Mouse (Mus musculus) frontal cortex, postnatal 25 days (tissue): ENCODE data around the gene Hist1h3g.
A peak's percentile ranks its signal among the peaks of the same experiment; 100 is the strongest.
"Not testable (repeated sequence)": the region's sequence is repeated elsewhere in the genome, so short reads cannot be mapped to it uniquely, and the experiment has no call there.

Experiments used
- DNase-seq, 2 experiments: peaks; one replicate each; pipeline ENCODE4 v3.0.0; 2022; ENCODE audit warnings: low spot score in 2 of 2

The Hist1h3g gene

DNA sequence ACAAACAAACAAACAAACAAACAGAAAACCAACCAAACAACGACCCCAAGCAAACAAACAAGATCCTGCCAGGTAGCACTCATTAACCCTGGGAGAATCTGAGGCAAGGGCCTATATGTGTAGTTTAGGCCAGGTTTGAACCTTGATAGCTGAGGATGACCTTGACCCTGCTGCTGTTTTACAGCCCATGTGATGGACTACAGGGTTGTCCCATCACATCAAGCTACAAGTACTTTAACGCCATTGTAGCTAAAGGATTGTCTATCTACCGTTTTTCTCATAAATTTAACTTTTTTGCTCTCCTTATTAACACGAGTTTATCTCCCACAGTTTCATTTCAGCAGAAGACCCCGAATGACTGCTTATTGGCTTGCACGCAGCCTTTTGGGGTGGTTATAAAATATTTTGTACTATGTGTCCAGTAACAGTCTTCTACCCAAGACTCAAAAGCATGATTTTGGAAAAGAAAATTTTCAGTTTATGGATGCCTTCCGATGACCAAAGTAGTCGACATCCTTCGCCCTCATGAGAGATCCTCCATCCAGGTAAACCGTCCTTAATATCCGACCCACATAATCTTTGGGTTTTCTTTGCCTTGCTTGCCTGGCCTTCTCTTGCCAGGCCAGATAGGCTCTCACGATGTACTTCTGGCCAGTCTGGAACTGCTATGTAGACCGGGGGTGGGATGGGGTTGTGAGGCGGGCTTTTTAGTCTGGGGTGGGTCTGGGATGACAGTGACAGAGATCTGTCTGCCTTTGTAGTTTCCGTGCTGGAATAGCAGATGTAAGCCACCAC, 19.2 kb upstream of the Hist1h3g start:
- no peak for DNase-seq

DNA sequence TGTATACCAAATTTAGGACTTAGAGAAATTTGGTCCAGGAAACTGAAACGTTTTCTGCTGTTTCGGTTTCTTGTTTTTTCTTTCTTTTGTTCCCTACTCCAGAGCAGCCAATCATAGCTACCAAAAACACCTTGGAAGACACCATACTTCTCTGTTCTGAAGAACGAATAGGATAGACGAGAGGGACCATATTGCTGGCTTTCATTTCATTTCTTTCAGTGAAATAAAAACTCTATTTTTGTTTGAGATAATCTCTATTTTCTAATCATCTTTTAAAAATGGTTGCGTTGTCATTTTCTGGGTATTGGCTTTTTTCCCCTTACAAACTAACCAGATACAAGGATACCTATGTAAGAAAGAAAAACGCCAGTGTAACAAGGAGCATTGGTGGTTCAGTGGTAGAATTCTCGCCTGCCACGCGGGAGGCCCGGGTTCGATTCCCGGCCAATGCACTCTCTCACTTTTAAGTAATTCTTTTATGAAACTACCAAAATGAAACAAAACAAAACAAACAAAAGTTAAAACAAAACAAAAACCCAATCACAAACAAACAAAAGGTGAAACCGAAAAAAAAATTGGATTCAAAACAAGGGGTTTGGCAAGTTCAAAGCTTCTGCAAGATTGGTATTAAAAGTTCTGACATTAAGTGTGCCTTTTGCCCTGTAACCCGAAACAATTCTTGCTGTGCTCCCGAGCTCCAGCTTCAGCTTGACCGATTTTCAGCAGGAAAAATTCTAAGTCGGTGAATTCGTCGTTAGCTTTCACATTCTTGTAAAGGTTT, 18.2 kb upstream of the Hist1h3g start:
- DNase-seq: peak; percentile 68 to 71

DNA sequence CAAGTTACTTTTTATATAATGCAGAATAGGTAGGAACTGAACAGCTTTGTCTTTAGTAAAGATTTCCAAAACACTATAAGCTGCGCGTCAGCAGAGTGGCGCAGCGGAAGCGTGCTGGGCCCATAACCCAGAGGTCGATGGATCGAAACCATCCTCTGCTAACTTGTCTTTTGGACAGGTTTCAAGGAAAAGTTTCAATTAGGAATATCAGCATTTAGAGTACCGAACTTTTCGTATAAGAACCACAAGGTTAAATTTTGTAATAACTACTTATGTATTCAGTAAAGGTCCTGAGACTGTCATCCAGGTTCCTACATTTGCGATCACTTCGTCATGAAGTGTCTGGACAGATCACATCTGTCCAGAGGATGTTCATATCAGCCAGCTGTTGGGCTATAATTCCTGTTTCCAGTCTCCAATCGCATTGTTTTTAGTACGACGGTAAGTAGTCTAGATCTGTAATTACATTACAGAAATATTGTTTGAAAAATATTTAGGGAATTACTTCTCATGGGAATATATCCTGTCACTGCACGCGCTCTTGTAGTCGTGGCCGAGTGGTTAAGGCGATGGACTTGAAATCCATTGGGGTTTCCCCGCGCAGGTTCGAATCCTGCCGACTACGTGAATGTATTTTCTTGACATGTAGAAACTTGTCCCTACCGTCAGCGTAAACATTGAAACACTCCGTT, 17.5 kb upstream of the Hist1h3g start:
- peak; percentile 96 for DNase-seq

DNA sequence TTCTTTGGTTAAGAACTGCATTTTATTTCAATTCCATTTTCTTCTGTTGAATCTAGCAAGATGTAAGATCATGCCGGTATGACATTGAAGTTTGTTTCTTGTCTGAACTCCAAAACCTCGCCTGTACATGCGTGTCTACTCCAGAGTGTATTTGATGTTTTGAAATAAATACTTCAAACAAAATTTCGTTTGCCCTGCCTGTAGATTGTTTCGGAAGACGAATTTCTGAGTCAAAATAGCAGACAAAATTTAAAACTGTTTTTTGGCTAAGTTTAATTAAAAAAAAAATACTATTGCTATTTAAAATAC, 17.0 kb upstream of the Hist1h3g start:
- no peak for DNase-seq

DNA sequence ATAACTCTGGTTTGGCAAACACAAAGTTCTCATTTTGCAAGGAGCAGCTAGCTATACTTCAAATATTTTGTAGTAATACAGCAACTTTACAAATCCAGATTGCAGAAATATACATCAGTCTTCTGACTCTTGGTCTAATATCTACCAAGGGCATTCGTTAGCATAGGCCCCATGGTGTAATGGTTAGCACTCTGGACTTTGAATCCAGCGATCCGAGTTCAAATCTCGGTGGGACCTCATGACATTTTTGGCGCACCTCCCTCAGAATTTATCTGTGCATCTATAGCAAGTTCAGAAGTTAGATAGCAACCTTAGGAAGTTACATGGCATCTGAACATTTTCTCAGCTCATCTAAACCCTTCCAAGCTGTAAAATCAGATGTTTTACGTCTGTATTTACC, 16.3 kb upstream of the Hist1h3g start:
- DNase-seq: peak; percentile 74 to 82

DNA sequence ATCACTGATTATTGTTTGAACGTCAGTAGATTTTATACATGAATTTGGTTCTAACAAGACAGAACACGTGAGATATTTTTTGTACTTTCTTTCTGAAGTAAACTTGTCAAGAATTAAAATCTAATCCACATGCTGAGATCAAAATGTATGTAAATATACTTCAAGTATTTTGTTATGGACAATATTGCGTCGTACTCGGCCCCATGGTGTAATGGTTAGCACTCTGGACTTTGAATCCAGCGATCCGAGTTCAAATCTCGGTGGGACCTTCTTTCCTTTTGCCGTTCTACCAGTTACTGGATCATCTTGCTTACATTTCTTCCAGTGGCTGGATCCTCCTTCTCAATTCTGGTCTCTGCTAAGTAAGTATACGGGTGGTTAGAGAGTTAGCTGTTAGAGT, 15.8 kb upstream of the Hist1h3g start:
- DNase-seq: peak; percentile 71 to 80

DNA sequence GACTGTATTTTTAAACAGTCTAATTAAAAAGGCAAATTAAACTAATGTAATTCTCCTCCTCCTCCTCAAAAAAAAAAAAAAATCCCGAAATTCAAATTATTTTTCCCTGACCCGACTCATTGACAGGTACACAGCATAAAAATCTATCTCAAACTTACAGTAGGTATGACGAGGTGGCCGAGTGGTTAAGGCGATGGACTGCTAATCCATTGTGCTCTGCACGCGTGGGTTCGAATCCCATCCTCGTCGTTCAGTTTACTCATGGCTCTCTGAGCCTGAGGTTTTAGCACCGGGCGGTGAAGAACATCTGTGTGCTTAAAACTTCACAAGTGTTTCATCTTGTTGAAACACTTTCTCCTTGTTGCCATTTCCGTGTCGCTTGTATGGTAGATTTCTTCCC, 13.5 kb upstream of the Hist1h3g start:
- peak; percentile 72 to 80 for DNase-seq

DNA sequence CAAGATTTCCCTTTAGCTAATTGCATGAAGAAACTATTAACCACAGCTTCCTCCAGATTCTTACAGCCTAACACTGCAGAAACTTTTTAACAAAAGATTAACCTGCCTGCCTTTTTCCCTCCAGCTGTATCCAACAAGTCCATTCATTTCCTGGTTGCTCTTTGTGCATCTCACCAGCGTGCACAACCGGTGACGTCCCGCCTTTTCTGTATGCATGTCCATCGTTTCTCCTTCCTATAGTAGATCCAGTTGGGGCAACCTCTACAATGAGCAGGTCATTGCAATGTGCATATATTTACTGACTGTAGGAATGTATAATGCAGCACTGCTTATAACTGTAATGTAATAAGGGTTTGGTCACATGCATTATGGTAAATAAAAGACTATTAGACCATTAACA, 11.2 kb upstream of the Hist1h3g start:
- DNase-seq: no peak

DNA sequence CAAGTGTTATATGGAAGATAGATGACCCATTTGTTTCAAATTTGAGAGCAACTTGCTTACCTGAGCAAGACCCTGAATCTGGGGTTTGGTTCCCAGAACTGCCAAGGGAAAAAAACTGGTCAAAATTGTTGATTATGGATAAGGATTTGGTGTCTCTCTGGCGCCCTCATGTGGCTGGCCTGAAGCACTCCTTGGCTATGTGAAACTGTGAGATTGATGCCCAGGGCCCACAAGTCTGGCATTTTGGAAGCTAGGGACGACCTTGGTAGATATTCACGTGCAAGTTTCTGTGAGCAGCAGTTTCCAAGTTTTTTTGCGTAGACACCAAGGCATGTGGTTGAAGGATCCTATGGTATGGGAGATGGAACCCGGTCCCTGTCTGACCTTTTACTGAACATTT, 10.6 kb upstream of the Hist1h3g start:
- DNase-seq: peak; percentile 34 to 62

DNA sequence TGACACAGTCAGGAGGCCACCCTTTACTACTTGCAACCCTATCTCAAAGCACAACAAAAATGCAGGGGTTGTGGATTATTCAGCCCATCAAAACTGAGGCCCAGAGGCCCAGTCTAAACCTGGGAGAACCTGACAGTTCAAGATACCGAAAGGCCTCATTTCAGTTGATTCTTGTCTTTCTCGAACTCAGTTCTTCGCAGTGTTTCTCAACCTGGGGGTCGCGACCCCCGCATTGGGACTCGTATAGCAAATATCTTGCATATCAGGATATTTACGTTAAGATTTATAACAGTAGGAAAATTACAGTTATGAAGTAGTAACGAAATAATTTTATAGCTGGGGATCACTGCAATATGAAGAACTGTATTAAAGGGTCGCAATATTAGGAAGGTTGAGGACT, 9.3 kb upstream of the Hist1h3g start:
- DNase-seq: no peak

DNA sequence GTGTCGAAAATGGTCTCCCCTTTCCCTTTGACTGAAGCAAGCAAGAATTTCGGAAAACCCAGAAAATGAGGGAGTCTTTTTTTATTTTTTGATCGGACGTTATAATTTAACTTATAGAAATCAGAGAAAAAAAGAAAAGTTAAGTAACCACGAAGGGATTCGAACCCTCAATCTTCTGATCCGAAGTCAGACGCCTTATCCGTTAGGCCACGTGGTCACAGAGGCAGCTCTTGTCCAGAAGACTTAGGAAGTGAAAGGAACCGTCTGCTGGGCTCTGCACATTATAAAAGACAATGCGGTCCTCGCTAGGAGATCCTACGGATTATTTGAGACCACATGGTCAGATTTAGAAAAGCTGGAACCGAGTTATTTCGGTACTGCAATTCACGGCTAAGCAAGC, 8.9 kb upstream of the Hist1h3g start:
- DNase-seq: peak; percentile 97

DNA sequence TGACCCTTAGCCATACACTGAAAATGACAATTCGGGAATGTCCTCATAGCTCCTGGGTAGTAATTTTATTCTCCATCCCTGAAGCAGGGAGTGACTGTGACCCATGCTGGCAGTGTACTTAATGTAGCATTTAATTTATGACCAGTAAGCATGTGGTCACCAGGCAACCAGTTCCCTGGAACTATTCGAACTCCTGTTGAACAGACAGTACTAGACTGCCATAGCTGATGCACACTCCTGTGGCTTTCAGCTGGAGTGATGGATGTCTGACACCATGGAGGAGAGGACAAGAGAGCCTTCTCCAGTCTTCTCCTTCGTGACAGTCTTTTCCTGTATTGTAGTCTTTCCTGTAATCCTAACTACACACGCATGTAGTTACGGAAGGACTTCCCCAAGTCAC, 6.2 kb upstream of the Hist1h3g start:
- no peak for DNase-seq

DNA sequence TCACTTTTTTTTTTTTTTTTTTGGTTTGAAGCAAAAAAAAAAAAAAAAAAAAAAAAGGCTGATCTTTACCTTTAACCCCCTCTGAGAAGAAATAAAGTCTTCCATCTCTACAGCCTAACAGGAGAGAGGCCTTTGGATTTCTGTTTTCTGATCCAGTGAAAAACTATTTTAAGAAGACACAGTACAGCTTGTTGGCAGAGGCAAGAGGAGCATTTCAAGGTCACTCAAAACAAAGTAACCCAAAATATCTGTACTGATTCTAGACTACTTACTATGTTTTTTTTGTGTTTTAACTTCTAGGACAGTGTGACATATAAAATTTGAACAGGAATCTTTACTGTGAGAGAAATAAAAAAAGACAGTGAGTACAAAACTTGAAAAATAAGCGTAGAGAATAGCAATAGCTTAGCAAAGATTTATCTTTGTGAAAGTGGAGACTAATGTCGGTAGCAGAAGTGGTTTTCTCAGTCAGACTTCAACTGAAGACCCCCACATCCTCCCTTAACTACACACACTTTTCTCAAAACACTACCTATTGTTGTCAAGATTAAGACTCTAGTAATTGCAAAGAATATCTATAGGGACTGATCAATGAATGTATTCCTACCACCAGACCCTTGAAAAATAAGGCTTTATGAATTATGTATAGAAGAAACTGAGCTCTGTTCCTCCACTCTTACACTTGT, 5.6 kb upstream of the Hist1h3g start:
- no peak for DNase-seq

DNA sequence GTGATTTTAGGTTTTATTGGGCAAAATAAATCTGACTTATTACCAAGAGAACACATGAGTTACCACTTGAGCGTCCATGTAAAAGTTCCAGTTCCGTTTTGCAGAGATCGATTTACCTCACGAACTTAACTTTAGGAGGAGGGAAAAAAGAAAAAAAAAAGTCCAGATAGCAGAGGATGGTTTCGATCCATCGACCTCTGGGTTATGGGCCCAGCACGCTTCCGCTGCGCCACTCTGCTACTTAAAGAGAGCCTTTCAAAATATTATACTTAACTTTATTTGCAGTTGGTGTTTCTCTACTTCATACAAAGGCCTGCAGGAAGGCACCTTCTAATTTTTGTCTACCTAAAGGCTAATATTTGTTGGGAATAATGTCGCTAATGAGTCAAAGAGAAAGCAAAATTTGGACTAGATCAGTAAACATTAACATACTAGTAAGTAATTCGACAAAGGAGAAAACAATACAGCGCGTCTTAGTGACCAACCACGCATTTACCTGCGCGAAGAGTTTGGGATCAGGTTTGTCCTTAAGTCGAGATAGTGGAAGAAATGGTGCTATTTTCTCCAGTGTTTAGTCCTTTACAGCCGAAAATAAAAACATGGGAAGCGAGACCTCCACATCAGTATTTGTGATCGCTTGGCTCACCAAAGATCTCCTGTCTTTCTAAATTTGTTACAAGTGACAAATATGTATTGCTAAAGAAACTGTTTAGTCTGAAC, 4.9 kb upstream of the Hist1h3g start:
- DNase-seq: peak; percentile 73 to 78

DNA sequence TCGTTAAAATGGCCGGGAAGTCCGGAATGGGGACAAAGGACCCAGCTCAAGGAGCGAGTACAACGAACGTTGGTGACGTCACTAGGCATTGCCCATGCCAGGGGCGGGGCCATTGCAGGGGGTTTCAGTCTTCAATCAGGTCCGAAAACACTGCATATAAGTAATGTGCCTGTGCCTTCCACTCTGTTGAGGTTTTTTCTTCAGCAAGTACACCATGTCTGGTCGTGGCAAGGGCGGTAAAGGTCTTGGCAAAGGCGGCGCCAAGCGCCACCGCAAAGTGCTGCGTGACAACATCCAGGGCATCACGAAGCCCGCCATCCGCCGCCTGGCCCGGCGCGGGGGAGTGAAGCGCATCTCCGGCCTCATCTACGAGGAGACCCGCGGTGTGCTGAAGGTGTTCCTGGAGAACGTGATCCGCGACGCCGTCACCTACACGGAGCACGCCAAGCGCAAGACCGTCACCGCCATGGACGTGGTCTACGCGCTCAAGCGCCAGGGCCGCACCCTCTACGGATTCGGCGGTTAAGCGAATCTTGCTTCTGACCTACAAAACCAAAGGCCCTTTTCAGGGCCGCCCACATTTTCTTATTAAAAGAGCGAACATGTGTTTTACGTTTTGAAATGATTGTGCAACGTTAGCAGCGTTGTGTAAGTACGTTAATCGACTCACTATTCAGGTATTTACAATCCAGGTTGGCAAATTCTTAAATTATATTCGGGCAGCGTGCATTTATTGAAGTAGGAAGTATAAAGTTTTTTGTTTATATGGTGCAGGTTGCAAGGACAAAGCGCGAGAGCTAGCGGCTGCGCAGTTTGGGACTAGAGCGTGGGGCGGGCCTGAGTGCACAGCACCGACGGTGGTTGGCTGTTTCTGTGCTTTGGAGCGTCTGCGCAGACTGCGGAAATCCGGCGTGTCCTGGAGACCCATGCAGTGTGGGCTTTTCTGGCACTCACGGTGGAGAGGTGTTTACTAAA, 4.0 kb upstream of the Hist1h3g start, which contains the start of gene Hist1h4h:
Gene Hist1h4h, plus strand, starts transcription at position 150 of the 975 bp plus-strand sequence.
- DNase-seq: peak; percentile 93 to 96

DNA sequence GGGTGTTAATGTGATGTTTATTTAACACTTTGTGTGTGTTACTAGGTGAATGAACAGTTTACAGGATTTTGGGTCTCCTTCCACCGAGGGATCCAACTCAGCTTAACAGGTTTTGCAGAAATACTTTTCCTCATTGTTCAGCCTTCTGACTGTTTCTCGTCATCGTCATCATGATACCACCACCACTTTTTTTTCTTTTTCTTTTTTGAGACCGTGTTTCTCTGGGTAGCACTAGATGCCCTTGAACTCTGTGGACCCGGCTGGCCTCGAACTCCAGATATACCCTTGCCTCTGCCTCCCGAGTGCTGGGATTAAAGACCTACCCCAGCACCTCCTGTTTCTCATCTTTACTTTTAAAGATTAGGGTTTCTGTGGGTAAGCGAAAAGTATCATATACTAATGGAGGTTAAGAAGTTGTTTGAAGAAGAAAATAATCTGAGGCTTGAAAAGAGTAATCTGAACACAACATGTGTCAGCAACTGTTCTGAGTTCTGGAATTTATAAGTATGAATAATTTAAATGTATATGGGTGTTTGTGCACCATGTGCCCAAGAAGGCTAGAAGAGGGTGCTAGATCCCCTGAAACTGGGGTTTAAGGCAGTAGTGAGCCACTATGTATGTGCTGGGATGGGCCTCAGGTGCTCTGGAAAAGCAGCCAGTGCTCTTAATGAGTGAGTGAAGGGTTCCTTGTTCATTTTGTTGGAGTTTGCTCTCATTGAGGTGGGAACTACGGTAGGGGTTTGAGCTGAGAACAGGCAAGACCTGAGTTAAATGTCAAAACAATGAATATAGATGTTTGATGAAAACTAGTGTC, 2.8 kb upstream of the Hist1h3g start:
- no peak for DNase-seq

DNA sequence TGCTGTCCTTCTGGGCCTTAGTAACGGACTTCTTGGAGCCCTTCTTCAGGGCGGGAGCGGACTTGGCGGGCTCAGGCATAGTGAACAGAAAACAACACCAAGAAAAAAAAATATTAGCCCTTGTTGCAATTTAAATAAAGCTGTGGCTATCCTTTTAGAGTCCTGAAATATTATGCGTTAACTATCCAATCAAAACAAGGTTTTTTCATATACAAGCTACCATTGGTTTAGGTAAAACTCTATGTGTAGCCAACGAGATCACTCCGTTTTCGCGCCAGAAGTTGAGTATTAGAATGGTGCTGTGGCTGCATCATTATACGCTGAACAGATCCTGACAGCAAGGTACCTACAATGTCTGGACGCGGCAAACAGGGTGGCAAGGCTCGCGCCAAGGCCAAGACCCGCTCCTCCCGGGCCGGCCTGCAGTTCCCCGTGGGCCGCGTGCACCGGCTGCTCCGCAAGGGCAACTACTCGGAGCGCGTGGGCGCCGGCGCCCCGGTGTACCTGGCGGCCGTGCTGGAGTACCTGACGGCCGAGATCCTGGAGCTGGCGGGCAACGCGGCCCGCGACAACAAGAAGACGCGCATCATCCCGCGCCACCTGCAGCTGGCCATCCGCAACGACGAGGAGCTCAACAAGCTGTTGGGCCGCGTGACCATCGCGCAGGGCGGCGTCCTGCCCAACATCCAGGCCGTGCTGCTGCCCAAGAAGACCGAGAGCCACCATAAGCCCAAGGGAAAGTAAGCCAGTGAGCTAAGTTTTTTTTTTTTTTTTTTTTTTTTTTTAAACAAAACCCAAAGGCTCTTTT, 1.5 kb upstream of the Hist1h3g start, which contains the start of gene Hist1h2af:
Gene Hist1h2af, plus strand, starts transcription at position 347 of the 808 bp plus-strand sequence.
- not testable (repeated sequence) for DNase-seq
